Mouse (Mus musculus): ENCODE measurements at regions not wholly inside any gene's neighbourhood (a gene's known extent, or its start where the extent isn't known, plus 50 kb on each side); places are given as distances from the start of the nearest gene placed in this dataset.

DNA sequence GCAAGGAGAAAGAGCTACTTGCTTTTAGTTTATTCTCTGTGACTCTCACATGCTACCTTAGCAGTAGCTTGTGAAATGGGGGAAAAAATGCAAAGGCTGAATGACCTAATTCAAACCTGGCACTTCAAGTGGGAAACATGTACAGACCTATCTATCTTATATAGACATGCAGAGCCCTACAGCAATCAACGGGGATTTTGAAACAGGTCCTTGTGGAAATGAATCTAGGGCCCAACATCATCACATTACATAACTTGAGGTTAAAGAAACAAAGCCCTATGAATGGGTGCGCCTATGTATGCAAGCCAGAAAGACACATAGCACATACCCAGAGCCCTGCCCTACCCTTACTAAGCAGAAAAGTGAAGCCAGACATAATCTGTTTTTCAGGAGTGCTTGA lies 371.8 kb upstream of the A1bg start:
- DNase-seq = no peak

DNA sequence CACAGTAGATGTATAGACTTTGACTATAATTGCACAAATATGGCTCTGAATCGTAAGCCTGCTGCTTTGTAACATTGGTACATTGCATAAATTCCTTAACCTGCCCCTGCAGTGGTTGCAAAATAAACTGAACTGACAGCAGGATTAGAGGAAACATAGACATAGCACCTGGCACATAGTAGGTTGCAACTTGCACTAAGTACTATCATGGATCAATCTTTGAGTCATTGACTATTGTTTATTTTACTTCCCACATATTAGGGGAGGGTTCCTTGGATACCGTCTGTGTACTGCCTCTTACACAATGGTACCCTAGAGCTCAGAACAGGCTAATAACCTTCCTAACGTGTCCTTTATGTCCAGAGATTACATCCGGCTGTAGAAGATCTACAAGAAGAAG lies 371.3 kb upstream of the A1bg start:
- no peak for DNase-seq

DNA sequence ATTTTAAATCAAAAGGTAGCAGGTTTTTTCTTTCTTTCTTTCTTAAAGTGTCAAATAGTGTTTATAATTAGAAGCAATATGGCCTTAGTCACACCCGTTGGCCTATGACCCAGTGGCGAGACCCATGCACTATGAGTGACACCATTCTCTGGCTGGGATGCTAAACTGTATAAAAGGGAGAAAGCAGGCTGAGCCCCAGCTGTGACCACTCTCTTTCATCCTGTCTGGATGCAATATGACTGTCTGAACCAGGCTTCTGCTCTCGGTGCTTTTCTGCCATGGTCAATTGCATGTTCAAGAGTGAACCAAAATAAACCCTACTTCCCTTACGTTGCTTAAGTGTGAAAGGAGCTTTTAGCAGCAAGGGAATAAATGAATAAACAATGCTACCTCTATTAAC lies 346.0 kb upstream of the A1bg start:
- DNase-seq = no peak

DNA sequence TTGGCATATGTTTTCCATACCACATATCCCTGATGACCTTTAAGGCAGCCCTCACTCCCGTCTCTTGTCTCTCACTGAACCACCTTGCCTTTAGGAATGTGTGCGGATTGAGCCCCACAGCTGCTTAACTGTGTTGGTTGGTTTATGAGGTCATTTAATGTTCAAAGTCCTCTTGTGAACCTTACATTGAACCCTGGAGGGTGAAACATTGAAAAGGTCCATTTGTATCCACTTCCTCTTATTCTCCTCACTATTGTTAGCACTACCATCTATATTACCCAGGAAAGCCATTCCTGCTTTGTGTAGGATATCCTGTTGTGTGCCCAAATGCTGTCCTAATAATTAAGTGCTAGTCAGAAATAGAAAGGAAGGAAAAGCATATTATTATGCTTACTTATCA lies 336.2 kb upstream of the A1bg start:
- no peak for DNase-seq

DNA sequence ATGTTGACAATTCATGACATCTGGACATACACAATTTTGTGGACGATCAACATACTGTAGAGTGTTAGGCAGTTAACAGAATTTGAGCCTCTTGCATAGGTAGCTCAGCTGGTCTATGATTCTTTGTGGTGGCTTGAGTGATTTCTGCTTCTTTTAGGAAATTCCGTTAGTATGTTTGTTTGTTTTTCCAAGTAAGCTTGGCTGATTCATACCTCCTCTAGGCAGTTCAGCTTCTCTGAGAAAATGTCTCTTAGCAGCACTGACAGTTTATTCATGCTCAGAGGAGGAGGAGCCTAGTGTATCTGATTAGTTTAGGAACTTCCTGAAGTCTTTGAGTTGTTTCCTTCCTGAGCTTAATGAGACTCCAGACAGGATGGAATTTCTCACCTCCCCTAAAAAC lies 321.7 kb upstream of the A1bg start:
- no peak for DNase-seq

DNA sequence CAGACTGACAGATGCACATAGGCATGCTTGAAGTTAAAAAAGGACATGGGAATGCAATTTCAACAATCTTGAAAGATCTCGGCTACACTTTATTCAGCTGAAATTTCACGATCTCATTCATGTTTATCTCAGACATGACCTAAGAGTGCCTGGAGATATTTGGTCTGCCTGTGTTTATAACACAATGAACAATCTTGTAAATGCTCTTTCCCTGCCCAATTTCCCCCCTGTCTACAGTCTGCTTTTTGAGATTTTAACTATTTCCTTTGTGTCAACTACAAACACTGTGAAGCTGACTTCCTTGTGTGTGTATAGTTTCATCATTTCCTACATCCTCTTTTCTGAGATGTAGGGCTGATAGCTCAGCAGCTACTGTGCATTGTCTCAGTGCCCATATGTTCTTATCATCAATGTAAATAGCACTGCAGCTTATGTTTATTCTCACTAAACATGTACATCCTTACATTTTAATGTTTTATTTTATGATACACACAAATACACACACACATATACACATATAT lies 319.4 kb upstream of the A1bg start:
- no peak for DNase-seq

DNA sequence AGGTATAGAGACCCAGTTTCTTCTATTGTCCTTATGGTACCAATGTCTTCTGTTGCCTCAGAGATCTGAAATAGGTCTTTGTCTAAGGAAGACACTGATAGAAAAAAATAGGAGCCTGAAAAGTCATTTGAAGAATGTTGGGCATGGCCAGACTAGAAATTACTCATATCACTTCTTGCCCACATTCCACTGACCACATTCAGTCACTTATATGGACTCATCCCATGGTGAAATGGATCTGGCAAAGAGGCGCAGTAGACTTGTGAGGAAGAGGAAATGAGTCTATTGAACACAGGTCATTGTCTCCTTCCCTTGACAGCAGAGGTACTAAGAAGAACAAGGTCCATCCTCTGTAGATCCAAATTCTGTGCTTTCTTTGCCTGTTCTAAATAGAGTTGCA lies 318.9 kb upstream of the A1bg start:
- DNase-seq = no peak

DNA sequence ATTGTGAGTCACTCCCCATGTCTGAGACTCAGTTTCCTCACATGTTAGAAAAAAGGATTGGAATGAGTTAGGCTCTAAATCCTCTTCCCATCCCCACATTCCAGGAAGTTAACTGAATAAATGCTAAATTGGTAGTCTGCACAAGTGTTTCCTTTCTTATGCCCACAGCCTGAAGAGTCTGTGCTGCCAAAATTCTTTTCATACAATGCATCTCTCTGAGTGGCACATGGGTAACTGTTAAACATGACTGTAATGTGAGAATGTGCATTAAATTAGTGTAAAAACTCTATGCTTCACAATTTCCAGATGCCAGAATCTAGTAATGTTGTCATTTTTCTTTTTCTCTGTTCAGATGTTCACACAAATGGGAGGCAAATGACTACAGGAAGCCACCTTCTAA lies 317.5 kb upstream of the A1bg start:
- DNase-seq = no peak

DNA sequence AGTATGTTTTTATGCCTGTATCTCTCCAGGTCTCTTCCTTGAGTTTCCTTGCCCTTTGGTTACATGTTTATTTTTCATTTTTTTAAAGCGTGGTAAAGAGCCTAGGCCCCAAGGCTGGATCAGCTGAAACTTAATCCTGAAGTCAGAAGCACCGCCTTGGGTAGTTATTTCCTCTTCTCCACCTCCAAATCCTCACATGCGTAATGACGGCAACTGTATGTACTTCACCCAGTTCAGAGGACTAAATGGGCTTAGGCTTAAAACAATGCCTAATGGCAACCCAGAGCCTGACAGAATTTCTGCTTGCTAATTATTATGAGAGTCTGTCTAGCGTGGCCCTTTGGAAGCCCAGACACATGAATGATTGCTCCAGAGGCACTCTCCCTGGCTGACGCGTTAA lies 316.6 kb upstream of the A1bg start:
- no peak for DNase-seq

DNA sequence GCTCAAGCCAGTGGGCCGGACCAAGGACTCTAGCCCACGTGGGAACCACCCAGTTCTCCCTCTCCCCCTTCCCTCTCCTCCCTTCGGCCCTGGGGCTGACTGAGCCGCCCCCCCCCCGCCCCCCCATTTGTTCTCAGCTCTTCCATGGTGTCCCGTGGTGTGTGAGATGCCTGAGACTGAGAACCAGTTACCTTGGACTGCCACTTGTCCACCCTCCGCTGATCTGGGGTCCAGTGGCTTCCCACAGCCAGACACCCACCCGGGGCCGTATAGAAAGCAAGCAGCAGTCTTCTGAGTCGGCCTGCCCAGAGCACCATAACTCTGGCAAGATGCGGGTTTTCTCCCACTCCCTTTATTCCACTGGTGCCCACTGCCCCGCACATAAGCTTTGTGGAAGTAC lies 316.2 kb upstream of the A1bg start:
- DNase-seq = no peak

DNA sequence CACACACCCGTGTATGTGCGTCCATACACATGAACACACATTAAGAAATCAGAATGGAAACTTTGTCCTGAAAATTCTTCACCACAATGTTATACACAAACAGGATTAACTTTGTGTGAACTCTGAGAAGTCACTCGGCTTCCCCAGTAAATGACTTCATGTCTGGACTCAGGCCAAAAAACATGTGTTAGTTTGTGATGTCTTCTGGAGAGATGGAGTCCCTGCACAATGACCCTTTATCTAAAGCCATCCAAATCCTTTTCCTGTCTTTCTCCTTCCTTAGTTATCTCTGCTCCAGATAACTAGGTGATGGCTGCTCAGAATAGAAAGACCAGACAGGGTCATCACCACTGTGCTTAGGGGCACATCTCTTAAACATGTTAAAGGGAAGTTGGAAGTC lies 306.8 kb upstream of the A1bg start:
- no peak for DNase-seq

DNA sequence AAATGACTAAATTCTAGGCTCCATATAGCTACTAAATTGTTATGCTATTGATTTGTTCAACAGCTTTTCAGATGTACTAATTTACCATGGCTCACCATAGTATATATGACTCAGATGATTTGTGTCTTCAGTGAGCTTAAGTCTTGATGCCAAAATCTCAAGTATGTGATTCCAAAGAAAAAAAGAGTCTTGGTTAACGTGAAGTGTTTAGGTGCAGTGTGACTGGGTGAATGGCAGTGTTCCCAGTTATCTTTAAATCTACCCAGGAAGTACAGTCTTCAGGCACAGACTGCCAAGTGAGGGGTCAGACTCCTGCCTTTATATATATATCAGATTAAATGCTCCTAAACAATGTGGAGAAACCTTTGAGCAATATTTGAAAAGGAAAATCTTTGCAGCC lies 300.1 kb upstream of the A1bg start:
- DNase-seq = no peak

DNA sequence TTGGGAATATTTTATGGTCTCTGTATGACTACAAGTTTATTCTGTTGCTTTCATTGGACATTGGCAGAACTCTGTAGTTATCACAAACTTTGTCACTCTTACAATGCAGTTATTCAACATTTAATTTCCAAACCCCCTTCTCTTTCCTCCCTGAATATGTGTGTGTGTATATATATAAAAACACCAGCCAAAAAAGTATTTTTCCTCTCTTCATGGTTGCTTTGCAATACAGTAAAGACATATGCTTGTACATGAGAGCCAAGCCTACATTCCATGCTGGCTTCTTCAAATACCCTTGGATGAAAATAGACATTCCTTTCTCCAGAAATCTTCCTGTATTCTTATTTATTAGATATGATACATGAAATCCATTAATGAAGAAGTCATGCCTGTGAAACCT lies 287.3 kb upstream of the A1bg start:
- DNase-seq = no peak

DNA sequence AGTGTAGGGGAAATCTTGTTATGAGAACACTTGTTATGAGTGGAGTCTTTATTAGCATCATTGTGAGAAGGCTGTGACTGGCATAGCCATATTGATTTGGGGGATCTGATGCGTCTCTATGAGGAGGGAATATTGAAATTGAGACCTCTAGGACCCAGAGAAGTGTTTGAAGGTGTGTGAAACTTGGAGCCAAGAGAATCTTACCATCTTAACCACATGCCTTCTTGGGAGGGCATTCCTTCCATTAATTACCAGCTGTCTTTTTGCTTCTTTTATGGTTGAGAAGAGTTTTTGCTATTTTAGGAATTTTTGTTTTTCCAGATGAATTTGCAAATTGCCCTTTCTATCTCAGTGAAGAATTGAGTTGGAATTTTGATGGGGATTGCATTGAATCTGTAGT lies 267.2 kb upstream of the A1bg start:
- no peak for DNase-seq

DNA sequence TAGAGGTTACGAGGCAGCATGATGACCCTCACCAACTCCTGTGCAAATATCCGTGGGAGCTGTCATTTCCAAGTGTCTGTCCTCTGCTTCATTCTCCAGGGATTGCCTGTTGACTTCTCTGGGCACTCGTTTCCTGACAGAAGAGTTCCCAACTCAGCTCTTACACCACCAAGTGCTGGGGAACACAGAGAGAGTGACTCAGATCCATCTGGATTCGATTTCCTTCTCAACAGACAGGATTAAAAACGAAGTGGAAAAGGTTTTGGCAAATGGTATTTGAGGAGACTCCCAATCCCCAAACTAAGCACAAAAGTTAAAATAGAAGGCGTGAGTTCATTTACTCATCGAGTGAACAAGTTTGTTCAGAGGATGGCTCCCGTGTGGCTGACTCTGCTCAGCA lies 266.7 kb upstream of the A1bg start:
- DNase-seq = no peak

DNA sequence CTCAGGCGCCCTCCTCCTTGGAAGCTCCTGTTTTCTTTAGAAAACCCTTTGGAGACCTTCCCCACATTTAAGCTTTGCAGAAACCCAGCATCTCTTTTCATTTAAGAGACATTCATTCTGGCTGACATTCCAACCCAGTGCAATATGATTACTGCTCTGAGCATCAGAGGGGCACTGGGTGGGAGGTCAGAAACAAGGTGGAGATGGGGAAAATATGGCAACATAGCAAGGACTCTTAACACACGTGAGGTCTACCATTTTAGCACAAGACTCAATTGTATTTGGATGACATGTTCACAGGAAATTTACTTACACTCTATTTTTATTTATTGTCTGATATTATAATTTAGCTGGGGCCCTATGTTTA lies 261.8 kb upstream of the A1bg start:
- no peak for DNase-seq

DNA sequence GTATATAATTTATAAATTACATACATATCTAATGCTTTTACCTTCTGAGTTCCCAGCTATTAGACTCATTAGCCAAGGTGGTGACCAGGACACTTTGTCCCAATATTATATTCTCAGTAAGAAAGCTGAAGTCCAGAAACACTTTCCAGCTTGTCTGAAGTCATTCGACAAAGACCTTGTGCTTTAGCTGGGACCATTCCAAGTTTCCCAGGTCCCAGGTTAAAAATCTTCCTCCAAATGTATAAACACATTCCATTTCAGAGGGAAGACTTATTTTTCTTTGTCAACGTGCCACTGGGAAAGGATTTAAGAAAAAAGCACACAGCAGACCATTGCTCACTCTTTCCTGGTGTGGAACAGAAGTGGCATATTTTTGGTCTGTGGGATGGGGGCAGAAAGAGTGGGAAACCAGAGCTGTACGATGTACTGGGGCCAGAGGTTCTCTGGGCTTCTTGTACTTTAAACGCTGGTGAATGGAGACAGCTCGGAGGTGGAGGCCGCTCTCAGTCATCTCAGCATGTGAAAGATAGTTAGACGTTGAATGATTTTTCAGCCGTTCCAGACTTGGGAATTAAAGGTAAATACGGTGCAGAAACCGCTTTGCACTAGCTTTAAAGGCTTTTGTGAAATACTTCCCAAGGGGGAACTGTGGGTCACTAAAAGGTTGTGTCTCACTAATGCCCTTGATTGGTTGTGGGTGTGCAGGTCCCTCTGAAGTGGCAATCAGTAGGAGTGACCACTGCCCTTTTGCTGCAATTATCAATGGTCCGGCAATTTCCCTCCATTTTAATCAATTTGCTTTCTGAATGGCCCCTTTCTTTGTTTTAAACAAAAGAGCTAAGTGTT lies 261.2 kb upstream of the A1bg start:
- DNase-seq = no peak

DNA sequence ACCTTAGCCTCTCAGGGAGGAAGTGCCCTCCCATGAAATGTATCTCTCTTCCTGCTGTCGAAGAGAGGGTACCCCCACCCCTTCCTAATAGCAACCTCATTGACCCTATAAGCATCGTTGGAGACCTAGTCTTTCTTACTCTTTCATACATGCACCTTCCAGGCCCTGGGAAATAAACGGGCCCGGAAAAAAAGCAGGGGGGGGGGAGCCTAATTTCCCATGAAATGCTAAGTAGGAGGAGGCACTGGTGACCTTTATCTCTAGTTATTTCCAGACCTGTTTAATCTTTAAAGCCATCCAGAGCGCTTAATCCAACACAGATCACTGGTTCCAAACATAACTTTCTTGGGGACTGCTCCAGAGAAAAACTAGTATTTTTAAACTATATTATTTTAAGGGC lies 260.5 kb upstream of the A1bg start:
- DNase-seq = no peak

DNA sequence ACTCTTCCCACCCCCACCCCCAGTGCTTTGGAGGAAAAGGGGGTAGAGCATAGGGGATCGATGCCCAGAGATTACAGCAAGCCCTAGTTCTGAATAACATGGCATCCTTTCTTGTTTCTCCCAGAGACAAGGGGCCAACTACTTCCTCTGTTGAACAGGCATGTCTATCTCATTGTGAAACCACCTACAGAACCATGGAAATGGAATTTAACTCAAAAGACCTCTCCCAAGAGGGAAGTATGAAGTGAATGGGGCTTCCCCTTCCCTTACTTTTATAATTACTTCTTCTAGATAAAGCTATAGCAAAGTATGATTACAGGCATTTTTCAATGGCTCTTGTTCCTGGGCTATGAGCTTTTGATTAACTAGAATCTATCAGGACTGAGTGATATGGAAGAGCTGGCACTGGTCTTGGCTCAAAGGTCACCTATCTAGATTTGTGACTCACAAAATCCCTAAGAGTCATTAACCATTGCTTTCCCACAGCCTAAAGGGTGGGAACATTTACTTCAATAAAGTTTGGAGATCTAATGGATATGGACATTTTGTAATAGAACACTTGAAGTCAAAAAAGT lies 246.1 kb upstream of the A1bg start:
- DNase-seq = no peak

DNA sequence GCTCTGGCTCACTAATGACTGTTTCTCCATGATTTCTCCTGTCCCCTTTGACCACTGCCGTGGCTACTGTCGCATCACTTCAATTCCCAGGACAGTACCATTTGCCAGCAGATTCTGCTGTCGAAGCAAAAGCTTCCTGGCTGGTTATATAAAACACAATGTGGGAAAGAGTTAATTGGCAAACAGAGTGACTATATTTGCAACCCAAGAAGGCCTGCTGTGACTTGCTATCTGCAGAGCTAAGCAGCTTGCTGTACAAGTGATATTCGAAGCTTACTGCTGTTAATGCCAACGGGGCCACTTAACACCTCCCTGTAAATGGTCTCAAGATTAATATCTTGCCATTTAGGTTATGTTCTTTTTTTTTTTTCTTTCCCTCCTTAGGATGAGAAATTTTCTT lies 242.2 kb upstream of the A1bg start:
- DNase-seq = no peak

DNA sequence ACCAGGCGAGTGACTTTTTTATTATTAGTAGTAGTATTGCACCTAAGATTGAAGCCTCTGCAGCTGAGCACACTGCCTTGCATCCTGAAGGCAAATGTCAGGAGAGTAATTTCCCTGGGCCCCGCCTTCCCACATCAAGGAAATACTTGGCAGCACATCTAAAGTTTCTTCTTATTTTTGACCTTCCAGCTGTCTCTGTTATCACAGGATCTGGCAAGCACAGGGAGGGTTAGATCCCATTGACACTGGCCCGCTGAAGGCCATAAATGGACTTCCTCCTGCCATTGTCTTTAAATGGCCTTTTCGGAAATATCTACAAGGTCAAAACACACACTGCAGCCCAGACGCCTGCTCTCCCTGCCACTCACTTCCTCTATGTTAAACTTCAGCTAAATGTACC lies 238.6 kb upstream of the A1bg start:
- DNase-seq = no peak

DNA sequence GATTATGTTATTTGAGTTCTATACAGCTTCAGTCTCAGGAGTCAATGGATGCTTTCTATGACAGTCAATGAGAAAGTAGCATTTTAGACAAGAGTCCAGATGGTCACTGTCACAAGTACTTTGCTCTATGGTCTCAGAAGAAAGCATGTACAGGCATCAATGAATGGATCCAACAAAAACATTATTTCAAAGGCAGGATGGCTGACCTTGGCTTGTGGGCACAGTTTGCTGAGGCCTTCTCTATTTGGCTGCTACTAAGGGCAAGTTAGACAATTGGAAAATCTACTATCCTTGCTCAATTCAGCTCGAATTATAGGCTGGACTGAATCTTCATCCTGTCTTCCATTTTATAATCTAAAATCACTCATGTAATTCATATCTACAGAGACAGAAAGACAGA lies 237.9 kb upstream of the A1bg start:
- no peak for DNase-seq

DNA sequence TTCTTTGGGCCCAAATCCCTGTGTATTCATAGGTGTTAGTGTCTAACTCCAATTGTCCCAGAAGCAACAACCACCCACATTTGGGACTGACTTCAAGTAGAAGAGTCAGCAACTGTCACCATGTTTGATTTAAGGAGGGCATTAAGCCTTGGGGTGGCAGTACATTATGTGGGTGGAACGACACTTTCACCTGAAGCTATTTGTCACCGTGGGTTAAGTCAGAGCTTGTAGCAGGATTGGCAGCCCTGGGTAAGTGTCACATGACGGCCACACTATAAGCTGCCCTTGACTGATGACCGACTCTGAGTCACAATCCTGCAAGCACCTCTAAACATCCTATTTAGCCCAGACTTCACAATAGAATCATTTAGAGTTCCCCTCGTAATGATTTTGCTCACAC lies 236.7 kb upstream of the A1bg start:
- no peak for DNase-seq

DNA sequence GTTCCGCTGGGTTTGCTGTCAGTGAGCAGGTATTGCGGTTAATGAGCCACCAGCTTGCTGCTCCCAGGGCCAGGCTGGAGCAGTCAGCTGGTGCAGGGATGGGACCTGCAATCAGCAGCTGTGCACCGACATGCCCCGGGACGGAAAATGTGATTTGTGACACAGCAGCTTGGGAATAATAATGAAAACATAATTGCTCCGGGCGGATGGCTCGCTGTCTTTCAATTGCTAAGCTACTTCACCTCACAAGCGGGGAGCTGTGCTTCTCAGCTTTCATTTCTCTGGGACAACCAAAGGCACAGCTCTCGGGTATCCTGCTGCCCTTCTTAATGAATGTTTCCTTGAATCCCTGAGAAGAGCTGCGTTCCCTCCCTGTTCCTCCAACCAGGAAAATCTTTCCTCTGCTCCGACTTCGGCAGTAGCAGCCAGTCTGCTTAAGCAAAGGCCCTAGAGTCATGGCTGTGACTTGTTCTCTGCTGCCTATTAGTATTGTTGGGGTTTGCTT lies 235.3 kb upstream of the A1bg start:
- peak; percentile 31 for DNase-seq

Measured in gastrocnemius, postnatal 10 days (tissue).